Mouse (Mus musculus): ENCODE measurements at regions not wholly inside any gene's neighbourhood (a gene's known extent, or its start where the extent isn't known, plus 50 kb on each side); places are given as distances from the start of the nearest gene placed in this dataset.

DNA sequence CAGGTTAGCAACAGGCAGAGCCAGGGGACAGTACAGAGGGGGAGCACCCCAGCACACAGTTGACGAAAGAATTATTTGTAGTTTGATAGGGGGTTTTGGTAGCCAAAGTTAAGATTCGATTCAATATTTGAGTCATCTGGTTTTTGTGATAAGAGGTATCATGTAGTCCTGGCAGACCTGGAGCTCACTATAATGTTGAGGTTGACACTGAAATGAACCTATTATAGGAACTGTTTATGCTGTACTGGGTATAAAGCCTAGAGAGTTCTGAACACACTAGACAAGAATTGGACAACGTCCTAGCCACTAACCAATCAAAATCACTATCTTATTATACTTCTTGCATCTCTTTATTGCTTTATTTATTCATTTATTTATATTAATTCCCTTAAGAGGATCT is 284.4 kb upstream of the Thbs1 start:
- no peak for DNase-seq

DNA sequence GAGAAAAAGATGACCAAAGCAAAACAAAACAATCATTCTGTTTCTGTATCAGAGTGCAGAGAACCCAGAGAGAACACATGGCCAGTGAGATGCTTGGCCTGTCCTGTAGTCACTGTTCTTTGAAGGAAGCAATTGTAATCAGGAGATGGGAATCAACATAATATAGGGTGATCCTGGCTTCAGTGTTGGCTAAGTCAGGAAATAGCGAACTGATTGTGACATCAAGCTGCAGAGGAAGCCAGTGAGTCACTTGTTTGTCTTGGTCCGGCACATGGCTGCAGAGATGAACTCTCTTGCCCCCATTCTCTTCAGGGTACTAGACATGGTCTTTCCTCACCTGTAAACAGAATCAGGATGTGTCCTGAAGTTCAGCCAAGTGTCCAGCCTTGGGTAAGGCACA is 273.3 kb upstream of the Thbs1 start:
- no peak for DNase-seq

DNA sequence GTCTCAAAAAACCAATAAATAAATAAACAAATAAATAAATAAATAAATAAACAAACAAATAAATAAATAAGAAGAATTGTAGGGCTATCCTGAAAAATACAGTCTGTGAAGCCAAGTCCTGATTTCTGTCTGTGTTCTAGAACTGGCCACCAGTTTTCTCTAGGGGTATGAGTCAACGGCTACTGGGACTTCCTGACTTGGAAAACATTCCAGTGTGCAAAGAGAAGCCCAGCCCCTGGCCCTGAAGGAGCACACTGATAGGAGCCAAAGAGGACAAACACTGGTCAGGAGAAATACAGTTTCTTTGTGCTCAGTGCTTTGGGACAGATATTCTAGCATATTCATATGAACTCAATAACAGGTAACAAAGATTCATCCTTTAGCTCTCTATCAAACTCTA is 271.3 kb upstream of the Thbs1 start:
- DNase-seq = no peak

DNA sequence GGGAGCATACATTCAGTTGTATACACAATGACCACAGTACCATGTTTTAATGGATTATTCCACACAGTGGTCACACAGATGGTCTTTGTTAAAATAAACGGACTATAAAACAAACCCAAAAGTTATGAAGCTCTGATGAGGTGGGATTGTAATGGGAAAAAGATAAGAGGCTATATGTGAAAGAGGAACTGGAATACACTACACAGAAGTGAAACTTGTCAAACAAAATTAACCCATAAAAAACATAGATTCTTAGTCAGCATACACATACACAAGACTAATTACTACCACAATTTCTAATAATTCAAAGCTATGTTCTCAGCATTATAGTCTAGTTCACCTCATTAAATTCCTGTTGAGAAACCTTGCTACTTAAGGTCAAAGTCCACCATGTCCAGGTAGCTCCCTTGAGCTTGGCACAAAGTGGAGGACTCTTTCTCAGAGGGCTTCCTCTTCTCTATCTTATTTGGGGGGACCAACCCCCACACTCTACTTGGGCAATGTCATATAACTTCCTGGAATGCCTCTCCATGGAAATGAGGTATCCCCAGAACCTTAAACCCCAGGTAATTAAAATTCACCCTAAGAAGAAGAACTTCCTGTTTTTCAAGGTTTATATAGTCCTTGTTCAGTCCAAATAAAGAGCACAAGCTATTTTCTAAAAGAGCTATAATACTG is 269.2 kb upstream of the Thbs1 start:
- no peak for DNase-seq

DNA sequence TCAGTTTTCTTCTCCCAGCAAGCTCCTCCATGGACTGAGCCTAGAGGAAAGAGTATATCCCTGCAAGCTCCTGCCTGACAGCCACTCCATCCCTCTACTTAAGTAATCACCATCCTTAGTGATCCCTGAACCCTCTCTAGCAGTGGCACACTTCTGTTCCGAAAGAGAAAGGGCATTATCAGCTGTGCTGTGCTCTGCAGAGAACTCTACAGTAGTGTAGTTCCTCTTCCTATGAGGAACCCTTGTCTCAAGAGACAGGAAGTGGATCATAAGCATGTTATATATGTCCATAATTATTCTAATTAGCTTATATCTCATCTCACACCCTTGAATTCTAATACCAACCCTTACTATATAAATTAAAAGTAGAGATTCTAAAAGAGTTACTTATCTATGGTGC is 259.2 kb upstream of the Thbs1 start:
- no peak for DNase-seq

DNA sequence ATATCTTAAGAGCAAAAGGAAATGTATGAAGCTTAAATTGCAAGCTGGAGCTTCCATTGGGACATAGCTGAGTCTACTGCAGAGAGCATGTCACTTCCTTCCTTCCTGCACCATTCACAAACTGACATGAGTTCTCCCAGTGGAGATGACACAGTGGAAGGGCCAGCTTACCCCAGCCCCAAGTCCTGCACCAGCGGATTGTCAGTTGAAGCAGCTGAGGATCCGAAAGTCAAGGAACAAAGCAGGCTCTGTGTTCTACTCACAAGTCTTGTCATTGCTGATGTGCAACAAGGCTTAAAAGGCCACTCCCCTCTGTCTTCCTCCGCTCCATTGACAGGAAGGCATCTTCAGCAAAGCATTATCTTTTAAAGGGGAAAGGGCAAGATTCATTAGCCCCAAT is 249.4 kb upstream of the Thbs1 start:
- no peak for DNase-seq

DNA sequence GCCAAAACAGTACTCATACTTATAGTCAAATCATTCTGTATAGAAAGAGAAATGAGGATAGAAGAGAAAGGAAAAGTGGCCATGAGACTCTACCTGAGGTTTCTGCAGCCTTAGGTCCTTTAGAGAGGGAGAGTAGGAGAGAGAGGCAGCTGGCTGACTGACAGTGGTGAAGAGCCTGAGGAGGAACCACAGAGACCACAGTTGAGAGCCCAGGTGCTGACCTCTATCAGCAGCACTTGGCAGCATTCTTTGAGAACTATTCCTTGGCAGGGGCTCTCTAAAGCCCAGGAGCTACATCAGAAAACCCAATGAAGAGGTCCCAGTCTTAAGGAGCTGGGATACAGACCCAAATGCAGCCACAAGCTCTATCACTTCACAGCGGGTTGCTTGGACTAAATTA is 246.6 kb upstream of the Thbs1 start:
- DNase-seq = no peak

DNA sequence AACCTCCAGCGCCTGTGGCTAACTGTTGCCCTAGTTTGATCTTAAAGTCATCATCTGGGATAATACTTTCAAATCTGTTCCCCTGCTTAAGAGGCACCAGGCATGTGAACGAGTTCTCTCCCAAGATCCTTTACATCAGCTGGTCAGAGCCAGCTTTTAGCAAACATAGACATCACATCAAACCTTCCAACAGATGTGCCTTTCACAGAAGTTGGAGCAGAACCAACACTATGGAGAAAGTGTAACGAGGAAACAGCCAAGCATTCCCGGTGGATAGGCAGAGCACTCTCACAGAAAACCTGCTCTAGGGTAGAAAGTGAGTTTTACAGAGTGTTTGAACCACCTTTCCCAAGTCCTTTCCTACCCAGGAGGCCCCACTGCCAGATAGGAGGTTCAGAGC is 244.7 kb upstream of the Thbs1 start:
- no peak for DNase-seq

DNA sequence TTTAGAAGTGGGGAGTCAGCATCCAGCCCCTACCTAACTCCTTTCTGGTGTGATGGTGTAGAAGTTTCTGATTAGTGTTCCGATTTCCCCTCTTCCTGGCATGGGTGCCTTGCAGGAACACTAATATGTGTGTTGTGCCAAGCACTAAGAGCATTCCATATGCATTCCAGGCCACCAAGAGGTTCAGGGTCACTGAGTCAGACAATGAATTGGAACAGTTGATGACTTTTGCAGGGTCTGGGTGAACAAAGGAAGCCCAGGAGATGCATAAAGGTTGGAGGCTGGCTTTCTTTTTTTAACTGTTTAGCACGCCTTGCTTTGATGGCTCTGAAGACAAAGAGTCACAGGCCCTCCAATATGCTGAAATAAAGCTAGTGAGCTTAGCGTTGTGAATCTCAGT is 244.3 kb upstream of the Thbs1 start:
- DNase-seq = no peak

DNA sequence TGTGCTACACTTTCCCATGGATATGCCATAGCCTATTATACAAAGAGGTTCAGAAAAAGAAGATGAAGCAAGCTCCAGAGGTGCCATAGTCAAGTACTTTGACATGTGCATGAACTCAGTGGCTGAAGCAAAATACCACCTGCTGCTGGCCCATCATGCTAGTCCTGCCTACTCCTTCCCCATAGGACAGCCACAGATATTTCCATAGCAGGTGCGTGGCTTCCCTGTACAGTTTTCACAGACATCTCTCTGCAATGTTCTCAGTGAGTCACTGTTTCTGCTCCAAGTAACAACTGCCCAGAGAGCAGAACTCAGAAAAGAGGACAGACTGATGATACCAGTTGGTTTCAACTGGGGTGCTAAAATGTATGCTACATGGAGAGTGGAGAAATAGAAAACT is 242.8 kb upstream of the Thbs1 start:
- no peak for DNase-seq

DNA sequence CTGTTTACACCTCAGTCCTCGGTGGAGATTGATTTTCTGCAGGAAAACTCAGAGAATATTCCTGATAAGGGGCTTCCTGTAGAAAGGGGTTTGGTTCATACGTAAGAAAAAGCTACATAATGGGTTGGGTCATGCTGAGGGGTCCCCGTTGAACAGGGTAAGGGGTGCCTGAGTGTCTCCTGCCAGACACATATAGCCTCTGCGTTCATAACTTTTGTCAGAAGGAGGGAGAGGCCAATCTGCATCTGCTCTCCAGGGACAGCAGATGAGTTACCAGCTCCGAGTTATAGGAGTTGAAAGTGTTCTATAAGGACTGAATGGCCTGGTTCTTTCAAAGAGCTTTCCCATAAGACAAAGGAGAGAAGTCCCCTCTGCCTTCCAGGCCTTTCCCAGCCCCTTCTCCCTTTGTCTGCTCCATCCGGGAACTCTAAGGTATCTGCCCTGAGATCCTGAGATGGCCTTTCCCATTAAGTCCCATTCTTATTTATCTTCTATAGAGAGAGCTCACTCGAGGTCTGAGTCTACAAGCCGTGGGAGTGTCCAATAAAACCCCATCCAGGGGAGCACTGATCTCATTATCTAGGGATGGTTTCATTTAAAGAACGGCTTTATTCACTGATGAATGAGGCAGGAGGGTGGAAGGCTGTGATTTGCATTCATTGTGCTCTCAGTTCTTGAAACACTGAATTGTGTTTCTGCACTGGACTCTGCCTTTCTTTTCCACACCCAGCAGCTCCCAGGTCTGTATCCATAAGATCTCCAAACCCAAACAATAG is 240.0 kb upstream of the Thbs1 start:
- DNase-seq = no peak

DNA sequence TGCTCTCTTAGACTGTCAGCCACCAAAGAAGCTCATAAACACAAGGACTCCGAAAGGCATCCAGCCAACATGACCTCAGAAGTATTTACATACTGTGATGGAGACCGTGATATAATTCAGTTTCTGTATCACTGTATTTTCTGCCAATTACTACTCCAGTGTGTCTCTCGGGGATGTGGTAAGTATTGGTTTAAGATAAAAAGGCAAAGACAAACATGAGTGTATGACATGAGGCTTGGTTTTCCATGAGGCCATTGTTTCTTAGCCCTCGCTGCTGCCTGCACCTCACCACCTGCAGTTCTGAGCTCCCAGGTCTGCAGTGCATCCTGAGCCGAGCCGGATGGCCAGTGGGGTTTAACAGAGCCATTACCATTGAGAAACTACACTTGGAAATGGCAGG is 233.9 kb upstream of the Thbs1 start:
- no peak for DNase-seq

DNA sequence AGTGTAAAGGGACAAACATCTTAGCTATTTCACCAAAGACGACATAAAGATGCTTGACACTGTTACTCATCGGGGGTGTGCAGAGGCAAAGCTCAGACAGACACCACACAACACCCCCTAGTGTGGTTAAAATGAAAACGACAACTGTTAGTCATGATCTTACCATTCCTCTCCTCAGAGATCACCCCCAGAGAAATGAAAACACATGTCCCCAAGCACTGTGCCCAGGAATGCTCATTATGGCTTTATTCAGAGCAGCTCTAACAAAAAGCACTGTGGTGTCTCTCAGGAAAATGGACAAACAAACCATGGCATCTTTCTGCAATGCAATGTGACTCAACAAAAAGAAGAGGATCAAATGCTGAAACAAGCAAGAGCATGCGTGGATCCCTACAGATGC is 229.5 kb upstream of the Thbs1 start:
- DNase-seq = no peak

DNA sequence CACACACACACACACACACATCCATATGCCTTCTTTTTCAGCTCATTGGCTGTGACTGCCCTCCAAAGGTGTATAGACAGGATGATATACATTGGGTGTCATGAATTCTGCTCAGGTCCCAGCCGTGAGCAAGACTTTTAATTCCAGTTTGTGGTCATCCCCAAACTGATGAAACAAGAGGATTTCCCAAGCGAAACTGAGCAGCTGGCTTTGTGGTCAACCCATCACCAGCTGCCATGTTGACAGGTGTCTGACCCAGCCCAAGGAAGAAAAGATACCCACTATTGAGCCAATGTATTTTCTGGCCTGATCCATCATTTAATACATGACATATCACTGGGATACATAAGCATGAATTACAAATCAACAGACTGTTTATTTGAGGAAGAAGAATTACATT is 228.8 kb upstream of the Thbs1 start:
- DNase-seq = no peak

DNA sequence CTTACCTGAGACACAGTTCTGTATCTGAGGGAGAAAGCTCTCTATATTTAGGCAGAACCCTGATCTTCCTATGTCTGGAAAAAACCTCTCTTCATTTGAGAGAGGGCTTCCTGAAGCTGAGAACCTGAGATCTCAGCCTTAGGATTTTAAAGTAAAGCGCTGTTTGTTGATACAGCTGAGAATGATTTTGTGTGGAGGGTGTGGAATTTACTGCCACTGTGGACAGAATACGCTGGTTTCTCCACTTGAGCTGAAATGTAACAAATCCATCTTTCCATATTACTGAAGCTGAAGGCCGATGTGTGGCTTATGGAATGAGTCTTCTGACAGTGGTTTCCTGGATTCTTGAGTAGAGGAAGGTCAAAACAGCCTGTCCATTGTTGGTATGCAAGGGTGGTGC is 225.2 kb upstream of the Thbs1 start:
- no peak for DNase-seq

DNA sequence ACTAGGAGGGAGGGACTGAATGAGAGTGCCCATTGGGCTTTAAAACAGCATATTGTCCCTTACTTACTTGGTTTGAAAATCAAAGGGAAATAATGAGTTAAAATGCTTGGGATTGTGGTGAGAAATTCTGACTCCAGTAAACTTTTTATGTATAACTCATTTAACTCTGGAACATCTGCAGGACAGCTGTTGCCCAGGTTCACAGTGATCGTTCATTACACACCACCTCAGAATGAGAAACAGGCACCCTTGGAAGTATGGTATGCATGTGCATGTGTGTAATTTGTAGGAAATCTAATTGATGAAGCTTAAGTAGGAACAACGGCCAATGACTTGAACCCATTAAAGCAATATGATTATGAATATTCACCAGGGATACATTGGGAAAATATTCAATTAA is 210.4 kb upstream of the Thbs1 start:
- no peak for DNase-seq

DNA sequence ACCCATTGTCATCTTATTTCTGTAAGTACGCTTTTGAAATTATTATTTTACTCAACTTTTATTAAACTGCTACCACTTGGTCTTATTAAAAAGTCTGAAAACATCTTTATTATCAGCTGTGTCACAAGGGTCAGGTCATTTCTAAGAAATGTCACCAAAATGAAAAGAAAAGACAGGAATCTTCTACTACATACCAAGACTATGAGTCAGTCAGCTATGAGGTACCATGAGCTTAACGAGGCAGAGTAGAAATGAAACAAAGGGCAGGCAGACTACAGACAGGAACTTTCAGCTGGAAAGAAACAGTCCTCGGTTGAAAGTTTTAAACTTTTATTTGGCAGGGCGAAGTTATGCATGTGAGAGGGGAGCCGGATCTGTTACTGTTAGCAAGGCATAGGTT is 208.8 kb upstream of the Thbs1 start:
- no peak for DNase-seq

DNA sequence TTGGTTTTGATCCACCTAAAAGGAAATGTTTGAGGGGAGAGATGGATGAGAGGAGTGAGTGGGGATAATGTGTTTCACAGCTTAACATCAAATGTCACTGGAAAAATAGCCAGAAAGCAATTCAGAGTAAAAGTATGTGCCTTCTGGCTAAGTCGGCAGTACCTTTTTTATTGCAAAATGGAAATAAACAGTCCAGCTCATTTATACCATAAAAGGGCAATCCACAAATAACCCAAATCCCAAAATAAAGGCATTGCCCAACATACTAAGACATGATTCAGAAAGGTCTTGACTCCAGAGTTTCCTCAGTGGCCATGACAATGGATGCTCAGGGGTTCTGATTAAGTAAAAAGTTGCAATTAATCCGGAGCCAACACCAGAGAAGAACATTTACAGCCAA is 208.0 kb upstream of the Thbs1 start:
- no peak for DNase-seq

DNA sequence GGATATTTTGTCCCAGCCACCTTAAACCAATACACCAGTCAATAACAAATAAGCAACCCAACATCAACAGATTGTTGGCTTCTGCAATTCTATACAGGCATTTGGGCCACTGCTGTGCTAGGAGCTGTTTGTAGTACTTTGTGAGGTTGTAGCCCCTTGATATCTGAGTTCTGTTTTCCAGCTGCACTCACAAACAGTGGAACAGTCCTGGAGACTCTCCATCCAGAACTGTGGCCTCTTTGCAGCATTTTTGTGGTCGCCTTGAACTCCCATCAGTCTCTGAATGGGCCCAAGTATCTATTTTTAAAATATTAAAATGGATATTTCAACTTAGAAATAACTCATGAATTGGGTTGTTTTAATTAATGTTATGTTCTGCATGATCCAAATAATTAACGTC is 205.2 kb upstream of the Thbs1 start:
- no peak for DNase-seq

DNA sequence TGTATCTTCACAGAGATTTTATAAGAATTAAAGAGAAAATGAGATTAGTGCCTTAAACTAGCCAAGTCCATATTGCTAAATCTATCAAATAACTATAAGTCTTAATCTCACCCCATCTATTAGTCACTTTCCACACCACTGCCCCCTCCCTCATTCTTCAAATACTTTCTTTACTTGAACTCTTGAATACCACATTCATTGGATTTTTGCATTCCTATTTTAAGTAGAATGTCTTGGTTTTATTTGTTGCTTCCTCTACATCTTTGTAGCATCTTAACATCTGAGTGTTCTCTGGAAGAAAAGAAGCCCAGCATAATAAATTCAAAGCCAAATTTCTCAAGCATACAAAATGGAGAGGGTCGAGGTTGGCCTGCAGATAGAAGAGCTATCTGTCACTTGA is 200.9 kb upstream of the Thbs1 start:
- DNase-seq = no peak

DNA sequence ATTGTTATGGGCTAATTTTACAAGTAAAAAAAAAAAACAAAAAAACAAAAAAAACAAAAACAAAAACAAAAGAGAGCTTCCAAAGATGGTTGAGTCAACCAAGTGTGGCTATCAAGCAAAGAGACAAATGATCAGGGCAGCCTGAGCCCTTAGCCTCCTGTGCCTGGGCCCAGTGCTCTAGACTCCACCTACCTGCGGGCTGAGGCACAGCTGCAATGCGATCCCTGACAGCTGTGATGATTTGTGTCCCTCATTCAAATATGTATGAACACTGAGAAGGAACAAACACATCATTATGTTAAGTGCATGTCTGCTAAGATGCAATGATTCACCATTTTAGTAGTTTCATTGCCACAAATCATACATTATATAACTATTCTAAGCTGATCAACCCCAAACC is 199.0 kb upstream of the Thbs1 start:
- DNase-seq = no peak

DNA sequence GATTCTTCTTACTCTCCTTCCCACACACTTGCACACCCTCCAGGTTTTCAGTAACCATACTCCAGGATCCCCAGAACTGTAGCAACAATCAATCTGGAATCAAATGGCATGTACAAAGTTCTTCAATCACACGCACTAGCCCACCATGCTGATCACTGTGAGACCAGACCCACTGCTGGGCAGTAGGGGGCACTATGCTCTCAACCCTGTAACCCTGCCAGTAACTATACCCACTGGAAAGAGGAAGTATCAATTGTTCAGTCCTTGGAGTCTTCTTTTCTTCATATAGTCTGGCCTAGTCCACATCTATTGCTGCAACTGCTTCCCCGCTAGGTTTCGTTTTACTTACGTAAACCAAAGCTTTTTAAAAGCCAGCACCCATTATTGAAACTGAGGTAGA is 197.8 kb upstream of the Thbs1 start:
- no peak for DNase-seq

DNA sequence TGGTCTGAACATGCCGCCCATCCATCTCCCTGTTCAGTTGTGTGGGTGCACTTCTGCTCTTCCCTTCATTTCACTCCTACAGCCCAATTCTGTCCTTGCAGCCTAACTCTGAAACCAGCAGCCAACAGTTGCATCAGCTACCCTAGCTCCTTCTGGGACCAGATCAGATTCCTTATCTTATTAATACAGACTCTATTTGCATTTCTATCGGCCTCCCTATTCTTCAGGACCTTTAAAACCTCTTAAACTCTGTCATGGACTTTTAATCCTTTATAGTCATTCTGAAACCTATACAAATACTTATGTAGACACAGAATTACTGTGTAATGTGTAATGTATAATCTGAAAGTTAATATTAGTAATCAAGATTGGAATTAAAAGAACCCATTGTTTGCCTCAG is 195.9 kb upstream of the Thbs1 start:
- DNase-seq = no peak

DNA sequence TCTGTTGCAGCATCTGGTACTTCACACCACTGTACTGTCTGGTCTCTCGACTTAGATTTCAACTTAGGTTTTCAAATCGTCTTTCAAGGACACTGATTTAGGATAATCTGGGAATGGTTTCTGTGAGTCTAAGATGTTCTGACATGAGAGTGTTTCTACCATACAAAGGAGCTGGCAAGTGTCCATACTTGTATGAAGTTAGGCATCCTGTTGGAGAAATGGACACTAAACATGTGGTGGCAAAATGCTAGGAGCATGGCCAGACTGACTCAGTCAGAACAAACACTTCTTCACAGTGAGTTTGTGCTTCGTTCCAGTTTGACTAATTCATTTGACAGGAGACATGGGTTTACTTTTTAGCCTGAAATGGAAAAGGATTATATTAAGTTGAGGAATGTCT is 194.5 kb upstream of the Thbs1 start:
- no peak for DNase-seq

DNA sequence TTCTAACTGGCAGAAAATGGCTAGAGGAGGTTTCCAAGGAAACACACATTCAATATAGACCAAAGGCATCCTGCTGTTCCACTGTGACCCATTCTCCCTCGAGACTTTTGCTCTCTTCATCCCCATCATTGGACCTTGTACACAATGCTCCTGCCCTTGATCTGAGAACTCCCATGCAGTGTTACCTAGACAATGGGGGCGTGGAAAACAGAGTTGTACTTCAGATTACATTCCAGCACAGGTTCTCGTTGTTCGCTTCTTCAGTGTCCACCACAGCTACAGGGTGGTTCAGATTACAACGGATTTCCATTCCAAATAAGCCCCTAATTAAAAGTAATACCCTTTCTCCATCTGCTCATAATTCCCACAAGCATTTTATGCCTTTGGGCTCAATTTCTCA is 186.8 kb upstream of the Thbs1 start:
- DNase-seq = no peak

Data from cerebellum, postnatal 25 days (tissue).